Mouse (Mus musculus) heart, adult 9 months (tissue): ENCODE results near the gene Kif17.
A peak's percentile ranks its signal among the peaks of the same experiment; 100 is the strongest.
"Not testable (repeated sequence)": the region's sequence is repeated elsewhere in the genome, so short reads cannot be mapped to it uniquely, and the experiment has no call there.

ENCODE experiments used
- DNase-seq, 2 experiments: peaks; one replicate each; pipeline ENCODE4 v3.0.0; 2022; ENCODE audit warnings: low spot score in 2 of 2

Gene Kif17

GRCm38 (mm10) chr4:138313021-138313420, 62.8 kb downstream of the Kif17 start:
- DNase-seq, result no peak

- no peak for DNase-seq
Measured at GRCm38 (mm10) chr4:138313795-138314194, 63.6 kb downstream of the Kif17 start.

- no peak for DNase-seq
Measured at GRCm38 (mm10) chr4:138315781-138316180, 65.5 kb downstream of the Kif17 start.

GRCm38 (mm10) chr4:138316369-138316768, 66.1 kb downstream of the Kif17 start:
- no peak for DNase-seq

GRCm38 (mm10) chr4:138318509-138319266, 68.5 kb downstream of the Kif17 start:
- peak in 1 of 2 experiments; percentile 37 for DNase-seq

- peak; percentile 66 to 87 for DNase-seq
Measured at GRCm38 (mm10) chr4:138319508-138319907, 69.3 kb downstream of the Kif17 start.

GRCm38 (mm10) chr4:138320711-138321110, 70.5 kb downstream of the Kif17 start:
- no peak for DNase-seq

GRCm38 (mm10) chr4:138321488-138321887, 71.3 kb downstream of the Kif17 start:
- no peak for DNase-seq

- DNase-seq, result no peak
Measured at GRCm38 (mm10) chr4:138322692-138323091, 72.5 kb downstream of the Kif17 start.

GRCm38 (mm10) chr4:138323753-138324152, 73.5 kb downstream of the Kif17 start:
- DNase-seq, result peak; percentile 28 to 57

GRCm38 (mm10) chr4:138324451-138324850, 74.2 kb downstream of the Kif17 start:
- no peak for DNase-seq

- DNase-seq, result peak; percentile 97 to 98
Measured at GRCm38 (mm10) chr4:138325466-138326076, 75.3 kb downstream of the Kif17 start.

GRCm38 (mm10) chr4:138326077-138326695, 76.0 kb downstream of the Kif17 start, which contains the start of gene Pink1:
Gene Pink1, minus strand, starts transcription at chr4:138326307.
- peak; percentile 91 to 94 for DNase-seq

- not testable (repeated sequence) for DNase-seq
Measured at GRCm38 (mm10) chr4:138327155-138327554, 76.9 kb downstream of the Kif17 start.

- DNase-seq, result no peak
Measured at GRCm38 (mm10) chr4:138327891-138328470, 77.7 kb downstream of the Kif17 start.

- no peak for DNase-seq
Measured at GRCm38 (mm10) chr4:138330264-138330671, 80.0 kb downstream of the Kif17 start.

- DNase-seq, result no peak
Measured at GRCm38 (mm10) chr4:138331647-138332046, 81.4 kb downstream of the Kif17 start.

GRCm38 (mm10) chr4:138333135-138333534, 82.9 kb downstream of the Kif17 start:
- no peak for DNase-seq

GRCm38 (mm10) chr4:138335036-138335435, 84.8 kb downstream of the Kif17 start:
- DNase-seq, result no peak

- no peak for DNase-seq
Measured at GRCm38 (mm10) chr4:138335648-138336047, 85.4 kb downstream of the Kif17 start.

- DNase-seq, result no peak
Measured at GRCm38 (mm10) chr4:138336876-138337275, 86.6 kb downstream of the Kif17 start.

GRCm38 (mm10) chr4:138337341-138337740, 87.1 kb downstream of the Kif17 start:
- DNase-seq, result no peak
